Mouse (Mus musculus) neural tube, postnatal 0 days (tissue): Measurements from ENCODE around the gene Olfr1174-ps. TPM values are rescaled to one million over a fixed set of nuclear protein-coding genes. Genes with fewer than 3 reads are reported as not detected.

Source experiments
- polyA plus RNA-seq: library from polyadenylated mRNA; unstranded; fragments of >200 nt; fragmentation: Nextera tagmentation; extraction: Ambion mirVana; gene quantifications from 2 replicates; pipeline ENCODE4 v1.2.1, GENCODE M21; 2015

Gene Olfr1174-ps
- not detected in 2 replicates for polyA plus RNA-seq

GRCm38 (mm10) chr2:88315035-88315434, at the start of gene Olfr1174-ps:
Olfr1174-ps (minus strand) TSS chr2:88315135.

GRCm38 (mm10) chr2:88346392-88346791, 31.5 kb upstream of the Olfr1174-ps start, which contains the start of gene Olfr1177-ps:
Olfr1177-ps (minus strand) TSS chr2:88346492.

GRCm38 (mm10) chr2:88336421-88336820, 21.5 kb upstream of the Olfr1174-ps start, which contains the start of gene Olfr1176:
Olfr1176 (plus strand) TSS chr2:88336721.

GRCm38 (mm10) chr2:88327115-88327514, 12.2 kb upstream of the Olfr1174-ps start, which contains the start of gene Olfr1175-ps:
Olfr1175-ps (minus strand) TSS chr2:88327215.

GRCm38 (mm10) chr2:88279775-88280174, 35.2 kb downstream of the Olfr1174-ps start, which contains the start of gene Olfr1173:
Olfr1173 (minus strand) TSS chr2:88279875.

Other genes with a start within 250 kb of the Olfr1174-ps start
- gene Olfr1163, start 243.3 kb downstream of the Olfr1174-ps start, polyA plus RNA-seq = not detected in 2 replicates
- gene Olfr1164, start 221.2 kb downstream of the Olfr1174-ps start, polyA plus RNA-seq = not detected in 2 replicates
- gene Olfr1166, start 186.9 kb downstream of the Olfr1174-ps start, polyA plus RNA-seq = not detected in 2 replicates
- not detected in 2 replicates for gene Olfr1167, start 159.9 kb downstream of the Olfr1174-ps start, polyA plus RNA-seq
- gene Olfr1168, start 133.3 kb downstream of the Olfr1174-ps start, polyA plus RNA-seq = not detected in 2 replicates
- gene Olfr1170, start 86.8 kb downstream of the Olfr1174-ps start, polyA plus RNA-seq = not detected in 2 replicates
- not detected in 2 replicates for gene Olfr1173, start 35.3 kb downstream of the Olfr1174-ps start, polyA plus RNA-seq
- not detected in 2 replicates for gene Olfr1175-ps, start 12.1 kb upstream of the Olfr1174-ps start, polyA plus RNA-seq
- not detected in 2 replicates for gene Olfr1176, start 21.6 kb upstream of the Olfr1174-ps start, polyA plus RNA-seq
- not detected in 2 replicates for gene Olfr1177-ps, start 31.4 kb upstream of the Olfr1174-ps start, polyA plus RNA-seq
- not detected in 2 replicates for gene Olfr1178, start 71.9 kb upstream of the Olfr1174-ps start, polyA plus RNA-seq
- not detected in 2 replicates for gene Olfr1179, start 91.3 kb upstream of the Olfr1174-ps start, polyA plus RNA-seq
- gene Olfr1180, start 104.0 kb upstream of the Olfr1174-ps start, polyA plus RNA-seq = not detected in 2 replicates
- gene Olfr1181, start 111.0 kb upstream of the Olfr1174-ps start, polyA plus RNA-seq = not detected in 2 replicates
- not detected in 2 replicates for gene Gm13757, start 134.0 kb upstream of the Olfr1174-ps start, polyA plus RNA-seq
- gene Olfr1183, start 139.7 kb upstream of the Olfr1174-ps start, polyA plus RNA-seq = not detected in 2 replicates
- gene Olfr1184, start 168.5 kb upstream of the Olfr1174-ps start, polyA plus RNA-seq = not detected in 2 replicates
- not detected in 2 replicates for gene Olfr1185-ps1, start 178.2 kb upstream of the Olfr1174-ps start, polyA plus RNA-seq
- not detected in 2 replicates for gene Olfr1186, start 203.4 kb upstream of the Olfr1174-ps start, polyA plus RNA-seq
- gene Olfr1188, start 241.8 kb upstream of the Olfr1174-ps start, polyA plus RNA-seq = not detected in 2 replicates